Mouse (Mus musculus) midbrain, embryonic 15.5 days (tissue): ENCODE data around the gene Krt18. TPM values are rescaled to one million over a fixed set of nuclear protein-coding genes. Genes with fewer than 3 reads are reported as not detected.
"Not testable (repeated sequence)": the region's sequence is repeated elsewhere in the genome, so short reads cannot be mapped to it uniquely, and the experiment has no call there.

Experiments
- ATAC-seq: fragments of 200-750 bp; cut with Nextera tagmentation; replicated peaks from 2 replicates; pipeline ENCODE4 v1.8.0; 2017; ENCODE audit warnings: moderate TSS enrichment
- H3K27ac ChIP-seq: fragments of 300-500 bp; sonication (generic); 2 replicates; pipeline ENCODE4 v1.5.1; 2015; ENCODE audit warnings: mild to moderate bottlenecking, inconsistent platforms
- H3K27me3 ChIP-seq: fragments of 300-500 bp; sonication (generic); replicated peaks from 2 replicates; pipeline ENCODE4 v1.6.1; 2015; ENCODE audit warnings: inconsistent platforms
- H3K36me3 ChIP-seq: fragments of 300-500 bp; sonication (generic); replicated peaks from 2 replicates; pipeline ENCODE4 v1.6.1; 2015; ENCODE audit warnings: inconsistent platforms
- H3K4me1 ChIP-seq: fragments of 300-500 bp; sonication (generic); 2 replicates; pipeline ENCODE4 v1.6.1; 2015; ENCODE audit warnings: inconsistent platforms
- H3K4me2 ChIP-seq: fragments of 300-500 bp; sonication (generic); 2 replicates; pipeline ENCODE4 v1.6.1; 2015; ENCODE audit warnings: inconsistent platforms, mild to moderate bottlenecking, moderate library complexity
- H3K4me3 ChIP-seq: fragments of 300-500 bp; sonication (generic); 2 replicates; pipeline ENCODE4 v1.5.1; 2015; ENCODE audit warnings: mild to moderate bottlenecking, inconsistent platforms
- H3K9ac ChIP-seq: fragments of 300-500 bp; sonication (generic); 2 replicates; pipeline ENCODE4 v1.6.1; 2015; ENCODE audit warnings: mild to moderate bottlenecking, inconsistent platforms
- H3K9me3 ChIP-seq: fragments of 300-500 bp; sonication (generic); 2 replicates; pipeline ENCODE4 v1.6.1; 2016; ENCODE audit warnings: inconsistent platforms
- WGBS: fragments of 180-500 bp; shearing (Covaris S2); methylation state at CpG from one replicate; pipeline ENCODE4 v1.1.7; 2015; ENCODE audit warnings: mixed read lengths; 5-methylcytosine and 5-hydroxymethylcytosine counted together
- polyA plus RNA-seq: library from polyadenylated mRNA; unstranded; fragments of >200 nt; fragmentation: Nextera tagmentation; extraction: Ambion mirVana; gene quantifications from 2 replicates; pipeline ENCODE4 v1.2.1, GENCODE M21; 2015

Krt18 gene
- polyA plus RNA-seq, 1 experiment from 2014 or later, result 4.4 TPM

- Histone ChIP-seq H3K4me2 (no peak overlapping the region), H3K4me1 (peaks cover 27% of the 10 kb centered on the region), H3K9me3 (no peaks in the 10 kb centered on the region), H3K4me3 (no peak overlapping the region), H3K36me3 (no peaks in the 10 kb centered on the region), H3K9ac (no peak overlapping the region), H3K27ac (no peak overlapping the region), H3K27me3 (no peaks in the 10 kb centered on the region)
- 93% methylated on average over 2 of the region's 2 CpGs for WGBS
- ATAC-seq, result no peak
Observed at GRCm38 (mm10) chr15:102077111-102077677, 49.2 kb downstream of the Krt18 start.

- WGBS, result 85% methylated on average over 4 of the region's 4 CpGs
- no peaks in the 10 kb centered on the region for H3K9me3 ChIP-seq
- H3K4me3 ChIP-seq, result no peak overlapping the region
- H3K27me3 ChIP-seq, result no peaks in the 10 kb centered on the region
- peaks cover 23% of the 10 kb centered on the region for H3K4me1 ChIP-seq
- no peak for ATAC-seq
- H3K27ac ChIP-seq, result no peak overlapping the region
- H3K4me2 ChIP-seq, result no peak overlapping the region
- H3K9ac ChIP-seq, result no peak overlapping the region
- peaks cover 7% of the 10 kb centered on the region for H3K36me3 ChIP-seq
Observed at GRCm38 (mm10) chr15:102079221-102079620, 51.2 kb downstream of the Krt18 start.

GRCm38 (mm10) chr15:102079924-102080323, 51.9 kb downstream of the Krt18 start:
- not testable (repeated sequence) for H3K4me3 ChIP-seq, H3K9ac ChIP-seq, H3K27ac ChIP-seq, H3K9me3 ChIP-seq, H3K27me3 ChIP-seq, H3K4me2 ChIP-seq, ATAC-seq
- 81% methylated on average over 8 of the region's 8 CpGs for WGBS
- peaks cover 18% of the 10 kb centered on the region for H3K4me1 ChIP-seq
- H3K36me3 ChIP-seq, result peaks cover 12% of the 10 kb centered on the region

- Histone ChIP-seq H3K27ac (no peak overlapping the region), H3K4me3 (no peak overlapping the region), H3K4me1 (peaks cover 13% of the 10 kb centered on the region), H3K9ac (no peak overlapping the region), H3K27me3 (no peaks in the 10 kb centered on the region), H3K36me3 (peaks cover 12% of the 10 kb centered on the region), H3K9me3 (no peaks in the 10 kb centered on the region), H3K4me2 (no peak overlapping the region)
- 62% methylated on average over 2 of the region's 2 CpGs for WGBS
- no peak for ATAC-seq
Observed at GRCm38 (mm10) chr15:102080429-102080828, 52.4 kb downstream of the Krt18 start.

Other genes starting within 250 kb of the Krt18 start
- not detected in 2 replicates for gene Krt72, start 241.7 kb upstream of the Krt18 start, polyA plus RNA-seq
- 0.46 and 0.73 TPM in 2 replicates for gene Krt73, start 225.8 kb upstream of the Krt18 start, polyA plus RNA-seq
- not detected in 2 replicates for gene Krt2, start 210.0 kb upstream of the Krt18 start, polyA plus RNA-seq
- gene Krt1, start 177.4 kb upstream of the Krt18 start, polyA plus RNA-seq, result 12.3 and 12.8 TPM in 2 replicates
- gene Krt77, start 158.5 kb upstream of the Krt18 start, polyA plus RNA-seq, result 0.23 and 0.54 TPM in 2 replicates
- gene Krt76, start 135.3 kb upstream of the Krt18 start, polyA plus RNA-seq, result not detected in 2 replicates
- gene Krt4, start 103.4 kb upstream of the Krt18 start, polyA plus RNA-seq, result 0.18 and 0.90 TPM in 2 replicates
- gene Krt79, start 87.9 kb upstream of the Krt18 start, polyA plus RNA-seq, result 0.11 and 0.13 TPM in 2 replicates
- gene Krt78, start 73.9 kb upstream of the Krt18 start, polyA plus RNA-seq, result not detected in 2 replicates
- gene Krt8, start 23.7 kb upstream of the Krt18 start, polyA plus RNA-seq, result 1.8 and 2.0 TPM in 2 replicates
- 87.0 and 89.2 TPM in 2 replicates for gene Eif4b, start 45.6 kb downstream of the Krt18 start, polyA plus RNA-seq
- gene Tns2, start 72.2 kb downstream of the Krt18 start, polyA plus RNA-seq, result 8.3 and 12.3 TPM in 2 replicates
- gene Spryd3, start 108.1 kb downstream of the Krt18 start, polyA plus RNA-seq, result 78.7 and 80.2 TPM in 2 replicates
- gene Igfbp6, start 116.2 kb downstream of the Krt18 start, polyA plus RNA-seq, result 2.6 and 4.3 TPM in 2 replicates
- 0.15 TPM in 1 of 2 replicates, not detected in the other for gene Soat2, start 122.3 kb downstream of the Krt18 start, polyA plus RNA-seq
- 59.0 and 64.2 TPM in 2 replicates for gene Zfp740, start 175.1 kb downstream of the Krt18 start, polyA plus RNA-seq
- 38.0 and 39.4 TPM in 2 replicates for gene Csad, start 176.5 kb downstream of the Krt18 start, polyA plus RNA-seq
- gene Itgb7, start 203.8 kb downstream of the Krt18 start, polyA plus RNA-seq, result 0.98 and 1.1 TPM in 2 replicates
- 4.1 and 6.4 TPM in 2 replicates for gene Rarg, start 229.3 kb downstream of the Krt18 start, polyA plus RNA-seq
- gene Gm9918, start 242.4 kb downstream of the Krt18 start, polyA plus RNA-seq, result 0.10 TPM in 1 of 2 replicates, not detected in the other